Mouse (Mus musculus): Measurements from ENCODE around the gene Dglucy.

GRCm38 (mm10) chr12:100908298-100909034 is 129.6 kb downstream of the Dglucy start:
- TF ChIP-seq CTCF (IDR thresholded peaks at IDR 0.05; ENCODE audit: low read depth) (no peak), EP300 (IDR thresholded peaks at IDR 0.05; ENCODE audit: low read depth) (no peak)
